Mouse (Mus musculus): ENCODE data around the gene Ppt2.

DNA sequence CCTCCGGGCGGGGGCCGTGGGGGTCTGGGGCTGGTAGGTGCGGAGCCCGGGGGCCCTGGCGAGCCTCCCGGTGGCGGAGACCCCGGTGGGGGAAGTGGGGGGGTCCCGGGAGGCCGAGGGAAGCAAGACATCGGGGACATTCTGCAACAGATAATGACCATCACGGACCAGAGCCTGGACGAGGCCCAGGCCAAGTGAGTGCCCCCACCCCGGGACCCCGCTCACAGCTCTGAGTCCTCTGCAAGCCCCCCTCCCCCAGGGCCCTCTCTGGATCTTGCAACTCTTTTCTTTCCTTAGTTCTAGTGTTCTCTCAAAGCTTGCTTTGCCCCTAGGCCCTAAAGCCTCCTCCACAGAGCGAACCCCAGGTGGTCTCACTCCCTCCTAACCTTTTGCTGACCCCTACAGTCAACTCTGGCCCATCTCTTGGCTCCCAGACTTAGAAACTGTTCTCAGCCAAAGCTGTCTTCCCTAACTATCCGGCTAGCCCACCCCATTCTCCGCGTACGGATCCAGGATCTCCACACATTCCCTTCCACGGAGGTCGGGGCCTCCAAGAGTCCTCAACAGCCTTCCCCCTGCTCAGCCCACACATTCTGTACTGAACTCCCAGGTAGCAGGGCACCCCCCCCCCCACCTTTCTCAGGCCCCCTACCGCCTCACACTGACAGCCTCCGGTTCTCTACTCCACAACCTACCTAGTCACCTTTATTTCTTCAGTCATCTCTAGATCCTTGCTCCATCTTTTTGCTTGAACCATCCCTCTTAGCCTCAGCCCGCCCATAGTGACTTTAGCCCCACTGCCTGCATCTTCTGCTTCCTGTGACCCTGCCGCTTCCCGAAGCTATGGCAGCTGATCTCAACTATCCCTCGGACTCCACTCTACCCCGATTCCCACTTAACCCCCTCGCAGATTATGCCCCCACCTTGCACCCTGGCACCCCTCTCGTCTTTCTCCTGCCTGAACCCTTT is 35.4 kb downstream of the Ppt2 start:
- no peak for TF ChIP-seq CTCF (IDR thresholded peaks at IDR 0.05; ENCODE audit: control insufficient read depth, insufficient read depth, low read length)
- TF ChIP-seq POLR2A (IDR thresholded peaks at IDR 0.05; ENCODE audit: borderline replicate concordance, control insufficient read depth, low read depth, low read length), result no peak

Measured in bone marrow, adult 2 months (tissue).